Mouse (Mus musculus) cerebellum, adult 11-12 months (tissue): ENCODE results near the gene Gm10358.
"Not testable (repeated sequence)": the region's sequence is repeated elsewhere in the genome, so short reads cannot be mapped to it uniquely, and the experiment has no call there.

Source experiments
- DNase-seq: peaks from one replicate; pipeline ENCODE4 v3.0.0; 2022

Gene Gm10358

DNA sequence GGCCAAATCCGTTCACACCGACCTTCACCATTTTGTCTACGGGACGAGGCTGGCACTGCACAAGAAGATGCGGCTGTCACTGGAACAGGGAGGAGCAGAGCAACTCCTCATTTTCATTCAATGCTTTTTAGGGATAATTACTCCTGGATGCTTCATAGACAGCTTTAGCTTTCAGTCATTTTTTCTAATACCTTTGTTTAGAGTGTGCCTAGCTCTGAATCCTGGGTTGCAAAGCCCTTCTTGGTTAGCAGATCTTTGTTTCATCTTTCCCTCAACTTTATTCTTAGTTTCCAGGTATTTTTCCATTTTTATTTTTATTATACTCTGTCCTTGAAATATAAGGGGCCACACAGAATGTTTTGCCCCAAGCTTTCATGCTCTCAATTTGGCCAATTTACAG is at the start of gene Gm10358:
TSS of gene Gm10358 (minus strand) at position 101 of the 400 bp plus-strand sequence.
- DNase-seq: no peak

DNA sequence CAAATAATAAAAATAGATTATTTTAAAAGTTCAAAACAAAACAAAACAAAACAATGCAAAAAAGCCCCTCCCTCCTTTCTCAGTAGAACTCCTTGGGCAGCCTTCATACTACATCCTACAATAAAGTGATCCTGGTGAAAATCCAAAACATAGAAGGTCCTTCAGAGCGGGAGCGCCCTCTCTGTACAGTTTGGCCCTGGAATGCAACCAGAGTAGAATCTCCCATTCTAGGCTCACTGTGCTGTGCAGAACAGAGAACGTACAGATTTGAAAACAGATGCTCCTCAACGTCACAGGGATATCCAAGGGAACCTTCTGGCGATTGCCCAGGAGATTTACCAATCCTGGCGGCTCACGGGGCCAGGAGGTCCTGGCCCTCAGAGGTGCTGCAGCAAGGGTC is 42.0 kb upstream of the Gm10358 start, which contains the start of gene Iqcm:
TSS of gene Iqcm (plus strand) at position 301 of the 400 bp plus-strand sequence.
- no peak for DNase-seq

DNA sequence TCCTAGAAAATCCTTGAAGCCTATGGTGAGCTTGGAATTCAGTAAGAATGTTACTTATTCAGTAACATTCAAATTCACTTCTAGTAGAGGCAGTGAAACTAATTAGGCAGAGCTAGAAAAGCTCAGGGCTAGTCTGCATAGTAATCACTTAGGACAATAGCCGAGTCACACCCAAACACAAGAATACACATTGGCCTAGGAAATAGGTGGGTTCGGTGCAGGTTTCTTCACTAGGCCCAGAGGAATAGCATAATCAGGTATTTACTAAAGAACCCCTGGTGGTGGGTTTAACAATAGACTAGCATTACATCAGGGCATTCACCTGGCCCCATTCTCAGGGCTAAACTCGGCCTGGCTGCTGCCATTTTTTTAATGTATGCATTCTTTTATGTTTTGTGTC is 9.3 kb upstream of the Gm10358 start:
- DNase-seq: not testable (repeated sequence)

DNA sequence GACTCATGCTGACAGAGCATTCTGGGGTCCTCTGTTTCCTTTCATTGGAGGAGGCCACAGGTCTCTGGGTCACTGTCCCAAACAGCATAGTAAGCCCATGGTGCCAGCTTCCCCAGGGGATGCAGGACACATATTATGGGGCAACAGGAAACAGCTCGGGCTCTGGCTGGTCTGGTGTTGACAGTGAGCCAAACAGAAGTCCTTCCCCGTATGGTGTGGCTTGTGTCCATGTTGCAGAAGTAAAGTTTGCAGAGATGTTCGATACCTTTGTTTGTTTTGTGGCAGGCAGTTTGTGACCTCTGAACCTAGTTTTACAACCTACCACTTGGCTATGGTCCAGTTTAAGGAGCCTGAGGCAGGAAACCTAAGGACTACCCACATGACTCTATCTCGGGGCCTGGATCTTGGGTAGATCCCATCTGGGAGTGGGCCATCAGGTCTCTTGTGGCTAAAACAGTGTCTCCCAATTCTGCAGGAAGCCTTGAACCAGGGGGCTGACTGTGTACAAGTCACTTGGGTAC is 21.6 kb downstream of the Gm10358 start:
- no peak for DNase-seq

DNA sequence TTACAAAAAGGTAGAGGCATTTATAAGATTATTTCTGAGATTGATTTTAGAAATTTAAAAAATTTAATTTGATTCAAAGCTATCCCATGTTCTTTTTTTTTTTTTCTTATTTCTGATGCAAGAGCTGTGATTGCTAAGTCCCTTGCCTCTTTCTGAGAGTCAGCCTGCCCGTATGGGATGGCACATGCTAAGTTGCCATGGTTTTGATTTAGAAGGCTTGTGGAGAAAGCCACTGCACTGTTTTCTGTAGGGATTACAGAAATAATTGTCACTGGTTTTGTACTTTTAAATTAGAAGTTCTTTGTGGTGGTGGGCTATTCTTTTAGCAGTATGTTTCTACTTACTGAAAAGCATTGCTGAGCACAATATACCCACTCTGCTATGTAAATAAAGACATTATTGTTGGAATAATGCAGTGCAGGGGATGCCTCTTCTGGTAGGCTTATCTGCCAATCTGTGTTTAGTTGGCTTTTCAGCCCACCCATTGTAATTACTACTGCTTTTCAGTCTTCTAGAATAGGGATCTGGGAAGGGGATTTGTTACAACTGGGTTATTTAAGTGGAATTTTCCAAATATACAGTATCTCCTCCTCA is 30.8 kb downstream of the Gm10358 start:
- DNase-seq: no peak

DNA sequence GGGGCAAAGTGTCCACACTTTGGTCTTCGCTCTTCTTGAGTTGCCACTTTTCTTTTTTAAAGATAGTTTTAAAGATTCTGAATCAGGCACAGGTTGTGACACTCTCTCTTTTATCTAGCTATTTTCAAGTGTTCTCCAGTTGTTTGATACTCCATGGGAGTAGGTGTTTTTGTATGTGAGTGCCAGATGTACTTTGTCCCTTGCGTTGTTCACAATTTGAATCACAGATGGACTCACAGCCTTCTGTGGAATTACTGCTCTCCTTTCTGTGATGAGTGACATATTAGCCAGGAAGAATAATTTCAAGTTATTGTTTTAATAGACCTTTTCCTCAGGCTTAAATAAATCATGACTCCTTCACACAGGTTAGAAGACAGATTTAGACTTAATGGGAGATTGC is 34.4 kb downstream of the Gm10358 start:
- DNase-seq: no peak
